Mouse (Mus musculus) olfactory bulb, adult 2 months (tissue): Measurements from ENCODE around the gene Dcaf1.

Experiments
- CTCF ChIP-seq: fragments of 200-500 bp; IDR thresholded peaks from 2 replicates; pipeline ENCODE4 v1.5.1; 2012; ENCODE audit warnings: low read depth, mild to moderate bottlenecking, low read length, moderate library complexity; ENCODE audit not compliant: insufficient read depth
- POLR2A ChIP-seq: fragments of 200-500 bp; IDR thresholded peaks from 2 replicates; pipeline ENCODE4 v1.6.1; 2012; ENCODE audit warnings: mild to moderate bottlenecking, low read depth, low read length, moderate library complexity; ENCODE audit not compliant: insufficient read depth

GRCm38 (mm10) chr9:106886828-106887702 lies 65.4 kb downstream of the Dcaf1 start, which contains the start of gene Rbm15b:
- TF ChIP-seq POLR2A (peak; percentile 58), CTCF (peak; percentile 66)
